Mouse (Mus musculus) spleen, adult 2 months (tissue): ENCODE results near the gene Bsg.

Experiments used
- CTCF ChIP-seq: fragments of 200-500 bp; IDR thresholded peaks from 2 replicates; pipeline ENCODE4 v1.5.1; 2011; ENCODE audit warnings: mild to moderate bottlenecking, inconsistent platforms; ENCODE audit not compliant: insufficient read depth, insufficient read length, insufficient replicate concordance; ENCODE audit errors: extremely low read depth
- POLR2A ChIP-seq: fragments of 200-500 bp; IDR thresholded peaks from 2 replicates; pipeline ENCODE4 v1.6.1; 2011; ENCODE audit warnings: low read depth, low read length, inconsistent platforms

- TF ChIP-seq POLR2A (no peak), CTCF (no peak)
These were observed 1.7 kb downstream of the Bsg start for GRCm38 (mm10) chr10:79705951-79706350.
